Mouse (Mus musculus): ENCODE measurements at regions not wholly inside any gene's neighbourhood (a gene's known extent, or its start where the extent isn't known, plus 50 kb on each side); places are given as distances from the start of the nearest gene placed in this dataset.

DNA sequence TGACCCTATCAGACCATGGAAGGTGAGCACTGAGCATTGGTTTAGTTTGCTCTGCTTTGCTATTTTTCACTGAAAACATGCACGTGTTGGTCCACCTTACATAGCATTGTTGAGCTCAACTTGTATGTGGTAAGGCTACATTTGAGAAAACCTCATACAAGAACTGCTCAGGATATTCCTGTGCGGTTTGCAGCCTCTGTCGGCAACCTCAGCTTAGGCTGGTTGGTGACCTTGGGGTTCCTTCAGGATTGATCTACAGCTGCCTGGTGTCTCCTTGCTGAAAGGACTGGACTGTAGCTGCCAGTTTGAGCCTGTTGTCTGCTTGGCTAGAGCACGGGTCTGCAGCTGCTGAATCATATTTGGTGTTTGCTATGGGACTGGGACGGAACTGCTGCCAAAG is 787.0 kb upstream of the Pou3f2 start:
- TF ChIP-seq CTCF (IDR thresholded peaks at IDR 0.05) (no peak), POLR2A (IDR thresholded peaks at IDR 0.05; ENCODE audit: insufficient read depth, low read depth, low read length) (no peak)
